Mouse (Mus musculus): ENCODE measurements at regions not wholly inside any gene's neighbourhood (a gene's known extent, or its start where the extent isn't known, plus 50 kb on each side); places are given as distances from the start of the nearest gene placed in this dataset.
"Not testable (repeated sequence)": the region's sequence is repeated elsewhere in the genome, so short reads cannot be mapped to it uniquely, and the experiment has no call there.

- not testable (repeated sequence) for TF ChIP-seq CTCF (IDR thresholded peaks at IDR 0.05; ENCODE audit: insufficient read depth, low read length); POLR2A (IDR thresholded peaks at IDR 0.05; ENCODE audit: borderline replicate concordance, extremely low read depth, low read depth, low read length)
Observed at GRCm38 (mm10) chr14:53505389-53505788, 748.5 kb downstream of the Dad1 start.
